Comparison of ENCODE assay signal across 9 mouse cellular contexts in the genomic region with DNA sequence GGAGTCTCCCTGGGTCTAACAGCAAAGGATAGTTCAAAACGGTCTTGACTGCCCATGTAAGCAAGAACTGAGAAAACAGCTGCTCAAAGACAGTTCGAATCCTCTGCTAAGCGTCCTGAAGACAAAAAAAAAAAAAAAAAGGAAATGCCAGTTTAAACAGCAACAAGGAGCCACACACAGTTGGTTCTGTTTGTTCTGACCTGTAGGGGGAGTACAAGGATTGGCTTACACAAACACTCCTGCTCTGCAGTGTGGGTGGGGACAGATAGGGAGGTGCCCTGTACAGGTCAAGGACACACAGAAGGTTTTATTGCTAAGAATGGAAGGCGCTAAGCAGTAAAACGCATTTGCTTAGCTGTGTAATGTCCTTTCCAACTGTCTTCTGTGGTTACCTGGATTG. TPM values are rescaled to one million over a fixed set of nuclear protein-coding genes. Genes with fewer than 3 reads are reported as not detected.
DNase-seq lines count a peak whose midpoint lies in the region; ATAC-seq lines count a peak whose summit lies in the region.
"Had no signal": no experiment of that assay in that cellular context is flagged by ENCODE, and none has a peak within 500 bp of the region (broad histone marks: within the 10 kb centered on the region; RNA-seq: fewer than 3 reads in every experiment).

No protein-coding gene starts in this region.

- no peaks in the 10 kb centered on the region for H3K36me3 ChIP-seq in kidney, embryonic 16.5 days (ENCODE audit: insufficient read depth, low read length)

- H3K4me3 ChIP-seq in kidney, embryonic 16.5 days (ENCODE audit: low read length): no peak overlapping the region

- WGBS in kidney, embryonic 16.5 days: 12% methylated on average over 5 of the region's 5 CpGs

- H3K4me2 ChIP-seq in kidney, embryonic 16.5 days (replicated peaks; ENCODE audit: low read depth, low read length): no peak overlapping the region

- no peaks in the 10 kb centered on the region for H3K9me3 ChIP-seq in kidney, embryonic 16.5 days (ENCODE audit: low read length)

- H3K27ac ChIP-seq in kidney, embryonic 16.5 days (ENCODE audit: low read length): no peak overlapping the region

- peak; percentile 84; the same call in 1 of the 2 replicates for ATAC-seq in kidney, embryonic 16.5 days (ENCODE audit: low FRiP score, low TSS enrichment)

- no peaks in the 10 kb centered on the region for H3K27me3 ChIP-seq in kidney, embryonic 16.5 days (ENCODE audit: insufficient read depth, low read length)

- H3K9ac ChIP-seq in kidney, embryonic 16.5 days (replicated peaks; ENCODE audit: low read length): no peak overlapping the region

- peak; percentile 50 to 87 for DNase-seq in adrenal gland, adult (ENCODE audit: inconsistent age in 2 of 2, low spot score in 1 of 2)
- DNase-seq in adrenal gland, postnatal 4 days (ENCODE audit: low spot score in 2 of 2): no peak
- peak; percentile 37 for DNase-seq in ovary, postnatal 14 days (ENCODE audit: low spot score)
- DNase-seq in ovary, postnatal 36 days (ENCODE audit: low spot score): no peak
- DNase-seq in embryo, embryonic 10.5 days (ENCODE audit: low spot score): peak; percentile 75
- DNase-seq in mesoderm, embryonic 11.5 days (ENCODE audit: low read depth, low spot score): peak; percentile 54
- no peak for DNase-seq in urinary bladder, adult 2 months (ENCODE audit: low spot score)

- H3K4me1 ChIP-seq in kidney, embryonic 16.5 days (ENCODE audit: insufficient read depth, low read length): 0 out of 2 replicates have a peak, but pooled peaks cover 2% of the 10 kb centered on the region

RNA-seq across cellular contexts. Expression of a gene that starts 20.6 kb away (rescaled TPM):
- 10 to 100 TPM; 47.7 to 49.3 TPM for total RNA-seq in adrenal gland, postnatal 4 days (2021)
- 33.3 and 37.2 TPM in 2 replicates for polyA plus RNA-seq in kidney, embryonic 16.5 days (2015; fragmentation: Nextera tagmentation; extraction: Ambion mirVana)
- 38.3 and 43.5 TPM in 2 replicates for polyA plus RNA-seq in urinary bladder, adult 2 months (2012; rRNA removed)

RNA-seq across cellular contexts. Expression of a gene that starts 20.9 kb away (rescaled TPM):
- total RNA-seq in adrenal gland, postnatal 4 days (2021): not detected
- not detected in 2 replicates for polyA plus RNA-seq in kidney, embryonic 16.5 days (2015; fragmentation: Nextera tagmentation; extraction: Ambion mirVana)
- not detected in 2 replicates for polyA plus RNA-seq in urinary bladder, adult 2 months (2012; rRNA removed)
- total RNA-seq: layer of hippocampus, adult 18-20 months had no signal

Comparison
In these comparisons a context has a peak if more than half of its experiments do, and no peak if none do; other contexts are left out.
1. DNase-seq: peak in adrenal gland, adult (2 of 2), ovary, postnatal 14 days (single experiment), embryo, embryonic 10.5 days (single experiment) and mesoderm, embryonic 11.5 days (single experiment); none in adrenal gland, postnatal 4 days (0 of 2), ovary, postnatal 36 days (single experiment) and urinary bladder, adult 2 months (single experiment).